Mouse (Mus musculus) testis, adult 2 months (tissue): ENCODE results near the gene Il18r1.

Experiments used
- CTCF ChIP-seq: fragments of 200-500 bp; IDR thresholded peaks from 2 replicates; pipeline ENCODE4 v1.5.1; 2012; ENCODE audit warnings: low read depth, mild to moderate bottlenecking, inconsistent platforms, low read length, moderate library complexity; ENCODE audit not compliant: control insufficient read depth, insufficient read depth, insufficient replicate concordance
- POLR2A ChIP-seq: fragments of 200-500 bp; IDR thresholded peaks from 2 replicates; pipeline ENCODE4 v1.6.1; 2012; ENCODE audit warnings: low read depth, mild to moderate bottlenecking, inconsistent platforms, low read length, moderate library complexity; ENCODE audit not compliant: control insufficient read depth

DNA sequence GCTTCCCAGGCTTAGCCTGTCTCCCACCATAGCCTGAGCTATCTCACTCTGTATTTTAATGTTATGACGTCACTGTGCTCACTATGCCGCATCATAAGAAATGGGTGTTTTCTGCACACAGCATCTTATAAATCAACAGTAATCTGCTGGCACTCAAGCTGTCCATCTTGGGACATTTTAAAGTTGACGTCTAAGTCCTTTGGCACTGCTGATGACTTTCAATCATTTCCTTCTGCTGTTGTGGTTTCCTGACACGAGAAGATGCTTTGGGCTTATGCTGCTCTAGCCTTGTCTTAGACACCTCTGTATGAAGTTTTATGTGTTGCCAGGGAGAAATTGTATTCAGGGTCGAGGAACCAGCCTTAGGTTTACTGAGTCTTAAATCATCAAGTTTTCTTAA lies 39.2 kb downstream of the Il18r1 start:
- TF ChIP-seq CTCF: no peak
- no peak for TF ChIP-seq POLR2A
